Mouse (Mus musculus) midbrain, embryonic 16.5 days (tissue): ENCODE data around the gene Ms4a14. TPM values are rescaled to one million over a fixed set of nuclear protein-coding genes. Genes with fewer than 3 reads are reported as not detected.

Experiments
- ATAC-seq: fragments of 200-750 bp; cut with Nextera tagmentation; 2 replicates; pipeline ENCODE4 v1.8.0; 2017; ENCODE audit warnings: moderate TSS enrichment
- H3K27ac ChIP-seq: fragments of 300-500 bp; sonication (generic); 2 replicates; pipeline ENCODE4 v1.5.1; 2014; ENCODE audit warnings: mild to moderate bottlenecking, low read length, mixed read lengths
- H3K27me3 ChIP-seq: fragments of 300-500 bp; sonication (generic); 2 replicates; pipeline ENCODE4 v1.6.1; 2014; ENCODE audit warnings: low read depth, low read length, mixed read lengths; ENCODE audit not compliant: control insufficient read depth, insufficient read depth
- H3K36me3 ChIP-seq: fragments of 300-500 bp; sonication (generic); 2 replicates; pipeline ENCODE4 v1.6.1; 2014; ENCODE audit warnings: mild to moderate bottlenecking, low read length, moderate library complexity, mixed read lengths; ENCODE audit not compliant: control insufficient read depth, insufficient read depth
- H3K4me1 ChIP-seq: fragments of 300-500 bp; sonication (generic); 2 replicates; pipeline ENCODE4 v1.6.1; 2014; ENCODE audit warnings: mild to moderate bottlenecking, low read length, mixed read lengths; ENCODE audit not compliant: control insufficient read depth, insufficient read depth
- H3K4me2 ChIP-seq: fragments of 300-500 bp; sonication (generic); 2 replicates; pipeline ENCODE4 v1.6.1; 2014; ENCODE audit warnings: mild to moderate bottlenecking, low read length, mixed read lengths
- H3K4me3 ChIP-seq: fragments of 300-500 bp; sonication (generic); 2 replicates; pipeline ENCODE4 v1.5.1; 2014; ENCODE audit warnings: low read depth, mild to moderate bottlenecking, low read length, moderate library complexity, mixed read lengths
- H3K9ac ChIP-seq: fragments of 300-500 bp; sonication (generic); 2 replicates; pipeline ENCODE4 v1.6.1; 2014; ENCODE audit warnings: low read depth, low read length, mixed read lengths
- H3K9me3 ChIP-seq: fragments of 300-500 bp; sonication (generic); replicated peaks from 2 replicates; pipeline ENCODE4 v1.6.1; 2014; ENCODE audit warnings: mild to moderate bottlenecking, low read length, mixed read lengths; ENCODE audit not compliant: control insufficient read depth, poor library complexity, severe bottlenecking
- WGBS: fragments of 180-500 bp; shearing (Covaris S2); extraction: QIAGEN DNeasy Blood & Tissue Kit; methylation state at CpG from one replicate; pipeline ENCODE4 v1.1.7; 2014; 5-methylcytosine and 5-hydroxymethylcytosine counted together
- polyA plus RNA-seq: library from polyadenylated mRNA; unstranded; fragments of >200 nt; fragmentation: Nextera tagmentation; extraction: Ambion mirVana; gene quantifications from 2 replicates; pipeline ENCODE4 v1.2.1, GENCODE M21; 2015

The Ms4a14 gene
- polyA plus RNA-seq: not detected in 2 replicates

DNA sequence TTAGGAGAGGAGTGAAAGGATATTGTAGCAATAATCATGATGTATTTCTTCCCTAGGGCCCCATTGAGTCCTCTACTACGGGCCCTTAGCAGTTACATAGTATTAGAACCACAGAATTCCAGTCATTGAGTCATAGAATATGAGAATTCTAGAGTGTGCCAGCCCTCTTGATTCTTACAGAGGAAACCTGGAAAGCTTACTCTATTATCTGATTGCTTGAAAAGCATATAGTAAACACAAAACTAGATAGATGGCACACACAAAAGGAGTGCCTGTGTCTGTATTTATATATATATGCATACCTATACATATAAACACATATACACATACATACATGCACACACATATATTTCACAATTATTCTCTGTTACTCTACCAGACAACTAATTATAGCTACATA lies at the start of gene Ms4a14:
Ms4a14 (minus strand) TSS at position 101 of the 400 bp plus-strand sequence.
- Histone ChIP-seq H3K9me3 (no peaks in the 10 kb centered on the region), H3K4me1 (no peaks in the 10 kb centered on the region), H3K27me3 (no peaks in the 10 kb centered on the region), H3K4me3 (no peak within 1 kb of the TSS), H3K27ac (no peak within 1 kb of the TSS), H3K9ac (no peak within 1 kb of the TSS), H3K4me2 (no peak within 1 kb of the TSS), H3K36me3 (no peaks in the 10 kb centered on the region)
- no peak for ATAC-seq
- WGBS: 71% methylated on average over 1 of the region's 1 CpGs

DNA sequence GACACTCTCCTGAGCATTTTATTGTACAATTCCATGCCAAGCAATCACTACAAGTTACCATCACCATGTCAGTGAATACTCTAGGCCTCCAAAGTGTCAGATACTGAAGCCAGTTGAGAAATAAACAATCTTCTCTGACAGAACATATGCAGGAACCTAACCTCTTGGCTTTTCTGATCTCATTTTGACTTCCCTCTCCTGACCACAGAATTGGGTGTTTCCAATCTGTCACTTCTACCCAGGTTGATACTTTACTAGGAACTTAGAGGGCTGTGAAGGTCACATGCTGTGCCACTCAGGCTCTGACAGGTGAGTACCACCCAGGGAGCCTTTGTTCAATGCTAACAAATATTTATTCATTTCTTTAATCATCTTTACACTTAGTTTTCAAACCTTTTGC lies 47.7 kb upstream of the Ms4a14 start:
- H3K4me2 ChIP-seq: no peak overlapping the region
- no peaks in the 10 kb centered on the region for H3K4me1 ChIP-seq
- H3K9ac ChIP-seq: no peak overlapping the region
- H3K36me3 ChIP-seq: no peaks in the 10 kb centered on the region
- H3K27me3 ChIP-seq: no peaks in the 10 kb centered on the region
- H3K27ac ChIP-seq: no peak overlapping the region
- no peak overlapping the region for H3K4me3 ChIP-seq
- no peaks in the 10 kb centered on the region for H3K9me3 ChIP-seq
- ATAC-seq: no peak

DNA sequence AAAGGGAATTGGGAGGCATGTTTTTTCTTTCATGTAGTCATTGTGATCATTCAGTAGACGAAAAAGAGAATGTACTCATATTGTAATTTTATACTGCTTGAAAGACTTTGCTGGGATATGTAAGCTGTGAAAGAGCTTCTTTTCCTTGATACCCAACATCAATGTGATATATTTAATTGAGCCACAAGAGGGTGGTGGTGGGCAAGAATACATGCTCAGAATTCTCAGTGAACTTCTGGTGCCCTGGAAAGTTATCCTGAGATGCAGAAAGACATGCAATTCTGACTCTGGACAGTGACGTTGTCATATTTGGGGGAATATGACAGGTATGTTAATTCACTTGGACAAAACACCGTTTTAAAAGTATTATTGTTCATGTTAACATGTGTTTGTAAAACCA lies 45.9 kb upstream of the Ms4a14 start:
- no peaks in the 10 kb centered on the region for H3K36me3 ChIP-seq
- no peak for ATAC-seq
- H3K4me3 ChIP-seq: no peak overlapping the region
- WGBS: 71% methylated on average over 3 of the region's 3 CpGs
- no peak overlapping the region for H3K27ac ChIP-seq
- no peak overlapping the region for H3K4me2 ChIP-seq
- H3K4me1 ChIP-seq: no peaks in the 10 kb centered on the region
- H3K27me3 ChIP-seq: no peaks in the 10 kb centered on the region
- no peak overlapping the region for H3K9ac ChIP-seq
- H3K9me3 ChIP-seq: no peaks in the 10 kb centered on the region

DNA sequence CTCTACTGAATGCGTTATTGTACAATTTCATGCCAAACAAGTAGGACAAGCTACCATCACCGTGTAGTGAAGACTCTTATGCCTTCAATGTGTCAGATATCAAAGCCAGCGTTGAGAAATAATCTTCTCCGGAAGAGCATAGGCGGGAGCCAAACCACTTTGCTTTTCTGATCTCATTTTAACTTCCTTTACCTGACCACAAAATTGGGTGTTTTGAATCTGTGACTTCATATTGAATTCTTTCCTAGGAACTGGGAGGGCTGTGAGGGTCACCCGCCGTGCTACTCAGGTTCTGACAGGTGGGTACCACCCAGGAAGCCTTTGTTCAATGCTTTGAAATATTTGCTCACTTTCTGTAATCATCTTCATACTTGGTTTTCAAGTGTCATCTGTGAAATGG lies 41.5 kb upstream of the Ms4a14 start:
- H3K27me3 ChIP-seq: no peaks in the 10 kb centered on the region
- no peaks in the 10 kb centered on the region for H3K36me3 ChIP-seq
- no peaks in the 10 kb centered on the region for H3K9me3 ChIP-seq
- H3K4me1 ChIP-seq: no peaks in the 10 kb centered on the region
- no peak overlapping the region for H3K27ac ChIP-seq
- no peak for ATAC-seq
- WGBS: 87% methylated on average over 7 of the region's 7 CpGs
- no peak overlapping the region for H3K9ac ChIP-seq
- H3K4me3 ChIP-seq: no peak overlapping the region
- H3K4me2 ChIP-seq: no peak overlapping the region

DNA sequence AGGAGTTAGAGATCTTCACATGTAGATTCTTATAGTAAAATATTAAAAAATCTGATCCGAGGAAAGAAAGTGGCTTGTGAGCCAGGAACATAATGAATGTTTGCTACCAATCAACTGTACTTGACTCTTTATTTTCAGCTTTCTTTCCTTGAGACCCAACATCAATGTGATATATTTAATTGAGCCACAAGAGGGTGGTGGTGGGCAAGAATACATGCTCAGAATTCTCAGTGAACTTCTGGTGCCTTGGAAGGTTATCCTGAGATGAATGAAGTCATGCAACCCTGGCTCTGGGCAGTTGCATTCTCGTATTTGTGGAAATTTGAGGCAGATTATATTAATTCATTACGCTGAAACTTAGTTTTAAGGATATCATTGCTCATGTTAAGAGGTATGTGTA lies 37.6 kb upstream of the Ms4a14 start:
- Histone ChIP-seq H3K4me2 (no peak overlapping the region), H3K9ac (no peak overlapping the region), H3K27me3 (no peaks in the 10 kb centered on the region), H3K4me1 (no peaks in the 10 kb centered on the region), H3K9me3 (no peaks in the 10 kb centered on the region), H3K4me3 (no peak overlapping the region), H3K27ac (no peak overlapping the region), H3K36me3 (no peaks in the 10 kb centered on the region)
- 54% methylated on average over 3 of the region's 3 CpGs for WGBS
- ATAC-seq: no peak

DNA sequence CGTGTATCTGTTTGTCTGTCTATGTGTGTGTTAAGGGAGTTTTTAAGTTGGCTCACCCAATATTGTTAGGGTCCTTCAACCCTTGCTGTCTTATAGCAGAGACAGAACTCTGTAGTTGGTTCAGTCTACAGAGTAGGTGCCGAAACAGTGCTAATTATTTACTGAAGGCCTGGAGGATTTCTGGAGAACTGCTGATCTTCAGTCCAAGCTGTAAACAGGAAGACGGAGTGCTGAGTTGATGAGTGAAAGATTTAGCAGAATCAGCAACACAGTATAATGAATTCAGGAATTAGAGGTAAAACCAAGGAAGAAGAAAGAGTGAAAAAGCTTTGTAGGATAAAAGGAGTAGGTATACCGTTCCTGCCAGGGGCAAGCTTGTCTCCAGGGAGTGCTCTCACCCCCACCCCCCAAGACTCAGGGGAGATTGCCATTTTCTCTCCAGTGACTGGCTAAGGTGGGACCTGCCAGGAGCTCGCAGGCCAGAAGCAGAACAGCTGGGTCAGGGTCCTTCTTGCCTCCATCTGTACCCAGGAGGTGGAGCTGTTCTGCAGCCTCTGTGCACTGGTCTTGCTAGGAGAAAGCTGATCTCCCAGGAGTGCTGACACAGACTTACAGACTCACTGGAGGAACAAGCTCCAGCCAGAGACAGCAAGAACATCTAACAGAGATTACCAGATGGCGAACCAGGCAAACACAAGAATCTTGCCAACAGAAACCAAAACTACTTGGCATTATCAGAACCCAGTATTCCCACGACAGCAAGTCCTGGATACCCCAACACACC lies 35.6 kb upstream of the Ms4a14 start:
- Histone ChIP-seq H3K27ac (no peak overlapping the region), H3K27me3 (no peaks in the 10 kb centered on the region), H3K36me3 (no peaks in the 10 kb centered on the region), H3K4me2 (no peak overlapping the region), H3K9me3 (no peaks in the 10 kb centered on the region), H3K4me1 (no peaks in the 10 kb centered on the region), H3K9ac (no peak overlapping the region), H3K4me3 (no peak overlapping the region)
- no peak for ATAC-seq
- 66% methylated on average over 7 of the region's 7 CpGs for WGBS

DNA sequence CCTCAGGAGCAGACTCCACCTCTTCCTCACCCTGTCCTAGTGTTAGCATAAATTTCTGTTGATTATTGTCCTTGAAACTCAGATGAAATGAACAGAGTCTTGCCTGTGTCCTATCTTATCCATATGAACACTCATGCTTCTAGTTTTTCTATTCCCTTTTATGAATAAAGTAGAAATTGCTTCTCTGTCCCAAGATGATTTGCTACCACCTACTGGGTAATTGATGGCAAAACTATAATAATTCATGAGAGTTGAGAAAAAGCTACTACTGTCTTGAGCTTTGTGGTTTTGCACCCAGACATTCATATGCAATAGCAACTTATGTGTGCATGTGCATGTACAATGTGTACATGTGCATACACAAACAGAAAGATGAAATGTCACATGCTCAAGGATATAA lies 29.7 kb upstream of the Ms4a14 start:
- Histone ChIP-seq H3K9ac (no peak overlapping the region), H3K9me3 (no peaks in the 10 kb centered on the region), H3K4me2 (no peak overlapping the region), H3K4me1 (no peaks in the 10 kb centered on the region), H3K27ac (no peak overlapping the region), H3K36me3 (no peaks in the 10 kb centered on the region), H3K4me3 (no peak overlapping the region), H3K27me3 (no peaks in the 10 kb centered on the region)
- no peak for ATAC-seq

DNA sequence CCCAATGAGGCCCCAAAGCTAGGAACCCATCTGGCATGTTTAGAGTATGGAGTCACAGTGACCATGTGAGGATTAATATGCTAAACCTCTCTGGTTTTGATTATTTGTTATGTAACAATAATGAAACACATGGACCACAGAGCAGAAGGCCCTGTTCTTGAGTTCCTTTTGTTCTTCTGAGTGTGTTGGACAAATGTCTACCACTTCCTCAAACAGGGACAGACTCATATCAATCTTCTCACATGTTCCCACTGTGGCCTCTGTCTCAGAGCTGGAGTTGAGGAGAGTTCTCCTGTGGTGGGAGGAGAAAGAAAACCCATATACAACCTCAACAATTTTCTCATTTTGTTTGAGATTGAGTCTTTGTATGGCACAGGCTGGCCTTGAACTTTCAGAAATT lies 28.9 kb upstream of the Ms4a14 start:
- Histone ChIP-seq H3K4me1 (no peaks in the 10 kb centered on the region), H3K36me3 (no peaks in the 10 kb centered on the region), H3K4me2 (no peak overlapping the region), H3K27ac (no peak overlapping the region), H3K9ac (no peak overlapping the region), H3K27me3 (no peaks in the 10 kb centered on the region), H3K4me3 (no peak overlapping the region), H3K9me3 (no peaks in the 10 kb centered on the region)
- ATAC-seq: no peak

DNA sequence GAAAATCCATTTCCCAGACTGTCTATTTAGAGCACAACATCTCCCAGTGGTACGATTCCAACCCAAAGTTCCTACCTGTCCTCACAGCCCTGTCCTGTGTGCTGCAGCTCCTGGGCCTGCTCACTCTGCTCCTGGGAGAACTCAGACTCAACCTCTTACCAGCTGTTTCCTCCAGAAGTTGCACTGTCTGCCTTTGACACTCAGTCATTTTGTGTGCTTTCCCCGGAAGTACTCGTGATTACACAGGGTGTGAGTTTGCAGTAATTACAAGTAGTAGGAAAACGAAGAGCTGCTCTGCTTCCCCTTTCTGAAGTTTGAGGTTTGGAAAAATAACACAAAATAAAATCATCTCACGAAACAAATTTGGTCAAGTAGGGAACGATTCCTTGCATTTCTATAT lies 21.7 kb upstream of the Ms4a14 start, which contains the start of gene Ms4a7:
Ms4a7 (minus strand) TSS at position 215 of the 400 bp plus-strand sequence.
- Histone ChIP-seq H3K4me2 (no peak within 1 kb of the TSS), H3K36me3 (no peaks in the 10 kb centered on the region), H3K9ac (no peak within 1 kb of the TSS), H3K9me3 (no peaks in the 10 kb centered on the region), H3K27ac (no peak within 1 kb of the TSS), H3K4me1 (no peaks in the 10 kb centered on the region), H3K27me3 (no peaks in the 10 kb centered on the region), H3K4me3 (no peak within 1 kb of the TSS)
- 86% methylated on average over 6 of the region's 6 CpGs for WGBS
- ATAC-seq: no peak
